Mouse (Mus musculus) lung, adult 10 weeks (tissue): ENCODE results near the gene Atf7. TPM values are rescaled to one million over a fixed set of nuclear protein-coding genes. Genes with fewer than 3 reads are reported as not detected.

ENCODE experiments used
- polyA plus RNA-seq: library from polyadenylated mRNA; stranded (reverse); fragments of 350-450 nt; fragmentation: Illumina TruSeq; extraction: RNeasy Lipid Tissue Mini Kit (QIAGEN cat#74804); gene quantifications from one replicate; pipeline ENCODE4 v1.2.3, GENCODE M21; 2014; ENCODE audit warnings: low read depth, low replicate concordance; ENCODE audit not compliant: insufficient read depth

The Atf7 gene
- polyA plus RNA-seq, result 48.0 TPM

DNA sequence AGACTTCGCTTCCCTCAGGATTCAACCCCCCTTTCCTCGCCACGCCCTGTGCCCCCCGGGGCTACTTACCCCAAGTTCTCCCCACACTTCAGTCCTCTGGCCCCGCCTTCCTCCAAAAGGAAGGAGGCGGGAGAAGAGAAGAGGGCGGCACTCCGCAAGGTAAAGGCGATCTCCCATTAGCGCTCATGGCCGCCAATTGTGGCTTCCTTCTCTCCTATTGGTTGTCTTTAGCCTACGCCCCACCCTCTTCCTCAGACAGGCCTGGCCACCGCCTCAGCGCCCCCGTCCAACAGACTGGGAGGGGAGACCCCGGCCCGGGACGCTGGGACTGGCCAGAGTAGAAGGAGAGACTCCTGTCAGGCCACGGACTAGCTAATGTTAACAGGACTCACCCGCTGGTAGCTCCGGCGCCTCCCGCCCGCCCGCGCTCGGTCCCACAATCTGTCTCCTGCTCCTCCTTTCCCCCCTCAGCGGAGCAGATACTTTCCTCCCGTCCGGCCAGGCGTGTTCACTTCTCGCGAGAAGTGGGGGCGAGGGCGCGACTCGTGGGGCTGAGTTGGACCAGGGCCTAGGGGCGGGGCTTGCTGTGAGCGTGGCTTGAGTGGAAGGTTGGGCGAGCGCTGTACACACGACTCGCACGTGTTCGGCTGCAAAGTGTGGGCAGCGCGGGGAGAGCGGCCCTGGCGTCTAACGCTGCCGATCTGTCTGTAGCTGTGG lies at the start of gene Atf7, which contains the start of gene Gm28047:
Atf7 (minus strand) TSS at position 495 of the 717 bp plus-strand sequence.
Gm28047 (minus strand) TSS at position 98 of the 717 bp plus-strand sequence.

DNA sequence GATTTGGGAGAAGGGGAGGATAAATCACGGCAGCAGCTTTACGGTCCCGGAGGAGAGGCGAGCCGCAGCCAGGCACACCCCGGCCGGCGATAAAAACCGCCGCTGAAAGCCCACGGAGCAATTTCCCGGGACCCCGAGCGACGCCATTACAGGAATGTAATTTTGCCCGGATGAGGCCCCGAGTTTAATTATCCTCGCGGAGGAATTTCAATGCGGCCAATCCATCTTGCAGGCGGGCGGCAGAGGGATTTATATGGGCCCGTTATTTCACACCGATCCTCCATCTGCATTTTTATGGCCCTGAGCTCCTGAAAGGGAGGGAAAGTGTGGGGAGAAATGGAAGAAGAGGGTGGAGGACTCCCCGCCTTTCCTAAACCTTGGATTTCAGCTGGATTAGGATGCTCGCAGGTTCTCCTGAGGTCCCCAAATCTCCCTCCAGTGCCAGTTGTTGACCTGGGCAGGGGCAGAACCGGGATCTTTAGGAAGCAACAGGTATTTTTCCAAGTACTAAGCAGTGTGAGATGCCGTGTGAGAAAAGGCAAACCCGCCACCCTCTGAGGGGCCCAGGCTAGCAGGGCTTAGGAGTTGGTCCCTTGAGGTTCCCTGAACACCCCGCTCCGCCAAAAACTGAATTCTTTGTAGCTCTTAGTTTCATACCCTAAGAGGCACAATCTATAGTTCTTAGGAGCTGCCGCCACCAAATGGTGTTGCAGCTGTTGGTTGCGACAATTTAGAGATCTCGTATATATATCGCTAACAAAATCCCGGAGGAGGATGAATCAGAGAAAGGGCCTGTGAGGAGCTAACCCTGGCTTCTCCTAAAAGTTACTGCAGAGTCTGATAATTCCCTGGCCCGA lies 47.2 kb upstream of the Atf7 start, which contains the start of gene Atp5g2:
Atp5g2 (minus strand) TSS at position 138 of the 857 bp plus-strand sequence.

DNA sequence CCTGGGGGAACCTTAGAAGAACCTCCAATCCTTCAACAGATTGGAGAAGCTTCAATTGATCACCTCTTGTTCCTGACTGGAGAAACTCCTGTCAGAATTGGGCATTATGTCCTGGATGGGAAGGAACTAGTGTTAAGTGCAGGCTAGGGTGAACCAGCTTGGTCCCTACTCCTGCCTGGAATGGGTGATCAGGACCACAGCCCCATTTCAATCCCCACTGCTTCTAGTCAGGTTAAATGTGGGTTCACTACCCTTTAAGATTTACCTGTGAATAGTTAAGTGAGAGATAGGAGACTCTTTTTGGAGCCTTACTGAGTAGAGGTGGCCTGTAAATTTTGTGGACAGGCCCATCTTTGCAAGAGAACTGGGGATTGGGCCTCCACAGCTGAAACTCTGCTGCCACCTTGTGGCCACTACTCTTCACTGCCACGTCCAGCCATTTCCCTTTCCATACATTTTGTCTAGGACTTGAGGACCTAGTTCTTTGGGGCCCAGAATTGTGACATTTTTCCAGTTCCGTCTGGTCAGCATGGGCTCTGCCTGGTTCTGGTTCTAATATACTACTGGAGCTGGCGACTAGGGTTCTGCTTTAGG lies 100.3 kb downstream of the Atf7 start, which contains the start of gene Npff:
Npff (minus strand) TSS at position 51 of the 594 bp plus-strand sequence.

DNA sequence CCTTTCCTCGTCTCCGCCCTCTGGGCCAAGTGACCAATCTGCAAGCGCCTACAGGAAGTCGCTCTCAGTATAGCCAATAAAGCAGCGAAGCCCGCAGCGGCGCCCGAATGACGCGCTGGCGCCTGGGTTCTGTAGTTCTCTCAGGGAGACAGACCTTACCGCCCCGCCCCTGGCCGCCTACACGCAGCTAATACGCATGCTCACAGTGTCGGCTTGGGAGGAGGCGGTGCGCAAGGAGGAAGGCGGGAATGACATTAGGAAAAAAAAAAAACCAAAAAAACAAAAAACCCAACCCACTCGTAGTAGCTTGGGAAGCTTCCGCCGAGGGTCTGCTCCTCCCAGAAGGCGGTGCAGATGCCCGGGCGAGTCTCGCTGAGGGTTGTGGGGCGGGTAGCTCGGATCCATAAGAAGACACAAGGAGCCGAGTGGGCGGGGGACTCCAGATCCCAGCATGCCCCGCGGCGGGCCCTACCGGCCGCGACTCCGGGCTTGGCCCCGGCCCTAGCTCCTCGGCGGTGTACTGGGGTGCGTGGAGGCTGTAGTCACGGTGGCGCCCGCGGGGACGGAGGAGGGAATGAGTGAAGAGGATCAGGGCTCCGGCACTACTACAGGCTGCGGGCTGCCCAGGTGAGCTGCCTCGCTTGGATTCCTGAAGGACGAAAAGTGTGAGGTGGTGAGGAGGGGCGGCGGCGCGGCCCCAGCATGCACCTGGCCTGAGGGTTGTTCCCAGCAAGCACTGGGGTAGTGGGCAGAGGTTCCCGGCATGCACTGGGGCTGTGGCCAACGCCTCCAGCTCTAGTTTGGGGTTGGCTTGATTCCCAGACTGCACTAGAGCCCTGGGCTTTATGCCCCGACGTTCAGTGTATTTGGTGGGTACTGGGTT lies 107.0 kb downstream of the Atf7 start, which contains the start of gene Tarbp2:
Tarbp2 (plus strand) TSS at position 217 of the 883 bp plus-strand sequence.

DNA sequence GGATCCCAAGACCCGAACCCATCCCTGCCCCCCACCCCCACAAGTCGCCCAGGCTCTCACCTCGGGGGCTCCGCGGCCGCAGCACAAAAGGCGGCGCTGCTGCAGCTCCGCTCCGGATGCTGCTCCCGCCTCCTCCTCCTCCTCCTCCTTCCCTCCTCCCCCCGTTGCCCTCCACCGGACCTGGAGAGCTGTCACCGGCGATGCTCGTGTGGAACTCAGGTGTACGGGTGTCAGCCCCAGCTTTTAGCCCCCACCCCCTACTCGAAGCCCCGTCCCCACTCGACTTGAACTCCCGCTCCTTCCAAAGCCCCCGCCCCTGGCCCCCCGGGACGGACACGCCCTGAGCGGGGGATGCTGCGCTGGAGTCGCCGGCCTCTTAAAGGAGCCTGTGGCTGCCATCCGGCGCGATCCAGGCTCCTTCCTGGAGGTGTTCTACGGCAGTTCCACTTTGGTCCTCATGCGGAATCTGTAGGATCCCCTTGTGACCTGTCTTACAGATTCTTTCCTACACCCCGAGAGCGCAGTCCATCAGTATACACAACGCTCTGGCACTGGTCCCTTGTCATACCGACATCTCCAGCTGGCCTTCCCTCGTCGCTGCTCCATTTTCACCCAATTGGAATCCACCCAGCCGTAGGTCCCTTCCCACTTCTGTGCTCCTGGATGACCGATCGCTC lies 108.4 kb downstream of the Atf7 start, which contains the start of gene Map3k12:
Map3k12 (minus strand) TSS at position 337 of the 677 bp plus-strand sequence.

DNA sequence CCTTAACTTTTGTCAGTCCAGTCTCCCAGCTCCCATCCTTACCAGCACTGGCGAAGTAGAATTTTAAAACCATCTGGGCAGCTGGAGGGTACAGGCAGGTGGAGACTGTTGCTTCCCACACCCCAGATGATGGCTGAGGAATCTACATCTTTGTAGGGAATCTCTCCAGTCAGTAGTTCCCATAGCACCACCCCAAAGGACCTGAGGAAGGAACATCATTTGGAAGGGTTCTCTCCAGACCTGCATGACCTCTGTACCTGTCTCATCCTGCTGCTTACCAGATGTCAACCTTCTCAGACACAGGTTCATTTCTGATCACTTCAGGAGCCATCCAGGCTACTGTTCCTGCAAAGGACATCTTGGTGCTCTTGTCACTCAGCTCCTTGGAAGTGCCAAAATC lies 121.8 kb downstream of the Atf7 start, which contains the start of gene Gm10337:
Gm10337 (plus strand) TSS at position 276 of the 400 bp plus-strand sequence.

Other genes starting within 250 kb of the Atf7 start
- 12.7 TPM for gene Sp1, start 219.3 kb downstream of the Atf7 start, polyA plus RNA-seq
- 9.2 TPM for gene Amhr2, start 180.1 kb downstream of the Atf7 start, polyA plus RNA-seq
- 139 TPM for gene Prr13, start 166.4 kb downstream of the Atf7 start, polyA plus RNA-seq
- gene Pcbp2, start 154.9 kb downstream of the Atf7 start, polyA plus RNA-seq, result 289 TPM
- gene Gm10337, start 121.7 kb downstream of the Atf7 start, polyA plus RNA-seq, result not detected
- gene Map3k12, start 108.4 kb downstream of the Atf7 start, polyA plus RNA-seq, result 3.0 TPM
- gene Tarbp2, start 107.3 kb downstream of the Atf7 start, polyA plus RNA-seq, result 23.7 TPM
- 3.4 TPM for gene Npff, start 100.5 kb downstream of the Atf7 start, polyA plus RNA-seq
- gene Gm28047, start 397 bp downstream of the Atf7 start, polyA plus RNA-seq, result not detected
- 300 TPM for gene Atp5g2, start 46.9 kb upstream of the Atf7 start, polyA plus RNA-seq
- gene Calcoco1, start 96.7 kb upstream of the Atf7 start, polyA plus RNA-seq, result 44.1 TPM